Mouse (Mus musculus) myocyte (in vitro differentiated cells): ENCODE measurements around the gene Defb45. TPM values are rescaled to one million over a fixed set of nuclear protein-coding genes. Genes with fewer than 3 reads are reported as not detected.

ENCODE experiments used
- H3K27me3 ChIP-seq: one replicate; pipeline ENCODE4 v1.6.1; 2011; ENCODE audit not compliant: control insufficient read depth, insufficient read depth, insufficient read length
- H3K36me3 ChIP-seq: one replicate; pipeline ENCODE4 v1.6.1; 2011; ENCODE audit not compliant: control insufficient read depth, insufficient read depth
- H3K4me2 ChIP-seq: one replicate; pipeline ENCODE4 v1.6.1; 2011; ENCODE audit warnings: low read depth, control low read depth
- H3K4me3 ChIP-seq: one replicate; pipeline ENCODE4 v1.5.1; 2011; ENCODE audit warnings: mild to moderate bottlenecking, control low read depth, moderate library complexity
- H3K79me2 ChIP-seq: one replicate; pipeline ENCODE4 v1.6.1; 2011; ENCODE audit not compliant: control insufficient read depth, insufficient read depth
- H3ac ChIP-seq: one replicate; pipeline ENCODE4 v1.6.1; 2011; ENCODE audit not compliant: control insufficient read depth, insufficient read length
- CEBPB ChIP-seq: IDR thresholded peaks from 2 replicates; pipeline ENCODE4 v1.6.1; 2011; ENCODE audit warnings: mild to moderate bottlenecking, moderate library complexity; ENCODE audit not compliant: poor library complexity, insufficient read depth, severe bottlenecking
- E2F4 ChIP-seq: IDR thresholded peaks from one replicate; pipeline ENCODE4 v1.6.1; 2011; ENCODE audit warnings: mild to moderate bottlenecking, control low read depth, moderate library complexity; ENCODE audit not compliant: insufficient read depth
- MAX ChIP-seq: IDR thresholded peaks from one replicate; pipeline ENCODE4 v1.6.1; 2011; ENCODE audit warnings: low read depth, mild to moderate bottlenecking, control low read depth
- MYOD1 ChIP-seq, 3 experiments: IDR thresholded peaks; one replicate each; pipeline ENCODE4 v1.6.1; 2011; ENCODE audit warnings: control low read depth in 2 of 3, low read depth in 2 of 3, mild to moderate bottlenecking in 2 of 3, moderate library complexity in 1 of 3; ENCODE audit not compliant: insufficient read length in 2 of 3, control insufficient read depth in 1 of 3
- MYOG ChIP-seq, 3 experiments: IDR thresholded peaks; one replicate each; pipeline ENCODE4 v1.6.1; 2011; ENCODE audit warnings: control low read depth in 2 of 3, low read depth in 2 of 3, mild to moderate bottlenecking in 2 of 3; ENCODE audit not compliant: insufficient read length in 2 of 3, control insufficient read depth in 1 of 3, insufficient read depth in 1 of 3
- POLR2A ChIP-seq: IDR thresholded peaks from one replicate; pipeline ENCODE4 v1.6.1; 2011; ENCODE audit warnings: low read depth, mild to moderate bottlenecking, control low read depth, moderate library complexity; ENCODE audit not compliant: insufficient read length
- POLR2AphosphoS2 ChIP-seq: IDR thresholded peaks from one replicate; pipeline ENCODE4 v1.6.1; 2011; ENCODE audit warnings: low read depth, control low read depth; ENCODE audit not compliant: insufficient read length
- REST ChIP-seq: IDR thresholded peaks from one replicate; pipeline ENCODE4 v1.6.1; 2011; ENCODE audit warnings: mild to moderate bottlenecking, control low read depth, moderate library complexity; ENCODE audit not compliant: insufficient read depth, insufficient read length
- SRF ChIP-seq: IDR thresholded peaks from one replicate; pipeline ENCODE4 v1.6.1; 2011; ENCODE audit warnings: low read depth; ENCODE audit not compliant: control insufficient read depth, insufficient read length
- TCF12 ChIP-seq: IDR thresholded peaks from one replicate; pipeline ENCODE4 v1.6.1; 2011; ENCODE audit warnings: mild to moderate bottlenecking, control low read depth; ENCODE audit not compliant: poor library complexity, insufficient read depth, severe bottlenecking
- TCF3 ChIP-seq: IDR thresholded peaks from one replicate; pipeline ENCODE4 v1.6.1; 2011; ENCODE audit warnings: low read depth, control low read depth; ENCODE audit not compliant: insufficient read length
- USF1 ChIP-seq: IDR thresholded peaks from one replicate; pipeline ENCODE4 v1.6.1; 2011; ENCODE audit warnings: low read depth, mild to moderate bottlenecking, control low read depth, moderate library complexity
- polyA plus RNA-seq: library from polyadenylated mRNA; unstranded; fragments of >200 nt; fragmentation: generic; extraction: Trizol; gene quantifications from one replicate; pipeline ENCODE4 v1.2.1, GENCODE M21; 2012; ENCODE audit warnings: missing spikeins

Gene Defb45
- polyA plus RNA-seq, 1 experiment: 0.30 TPM

GRCm38 (mm10) chr2:152608719-152609118 is 9.5 kb upstream of the Defb45 start:
- Histone ChIP-seq H3K27me3 (no peaks in the 10 kb centered on the region), H3K4me2 (no peak overlapping the region), H3K79me2 (no peaks in the 10 kb centered on the region), H3K36me3 (no peaks in the 10 kb centered on the region), H3ac (no peak overlapping the region), H3K4me3 (no peak overlapping the region)
- TF ChIP-seq SRF (no peak), TCF3 (no peak), REST (no peak), CEBPB (no peak)

GRCm38 (mm10) chr2:152607746-152608145 is 8.5 kb upstream of the Defb45 start:
- TF ChIP-seq POLR2AphosphoS2 (no peak), POLR2A (no peak), TCF12 (no peak), CEBPB (no peak), E2F4 (no peak), SRF (no peak), MYOD1 (IDR thresholded peaks at IDR 0.05; ENCODE audit: control insufficient read depth in 1 of 3, insufficient read length in 2 of 3, low read depth in 2 of 3) (no peak), MAX (no peak), TCF3 (no peak), REST (no peak), MYOG (IDR thresholded peaks at IDR 0.05; ENCODE audit: control insufficient read depth in 1 of 3, insufficient read depth in 1 of 3, insufficient read length in 2 of 3, low read depth in 2 of 3) (no peak), USF1 (no peak)
- Histone ChIP-seq H3K4me2 (no peak overlapping the region), H3ac (no peak overlapping the region), H3K79me2 (no peaks in the 10 kb centered on the region), H3K27me3 (no peaks in the 10 kb centered on the region), H3K4me3 (no peak overlapping the region), H3K36me3 (no peaks in the 10 kb centered on the region)

GRCm38 (mm10) chr2:152604057-152604456 is 4.9 kb upstream of the Defb45 start, which contains the start of gene Defb36:
Gene Defb36 (plus strand): TSS chr2:152604327.
- TF ChIP-seq USF1: no peak
- no peak for TF ChIP-seq SRF
- TF ChIP-seq MAX: no peak
- TF ChIP-seq TCF3: no peak
- no peak for TF ChIP-seq CEBPB
- TF ChIP-seq TCF12: no peak
- no peak for TF ChIP-seq REST
- no peak for TF ChIP-seq MYOG (IDR thresholded peaks at IDR 0.05; ENCODE audit: control insufficient read depth in 1 of 3, insufficient read depth in 1 of 3, insufficient read length in 2 of 3, low read depth in 2 of 3)
- TF ChIP-seq E2F4: no peak
- no peak for TF ChIP-seq POLR2A
- no peak for TF ChIP-seq MYOD1 (IDR thresholded peaks at IDR 0.05; ENCODE audit: control insufficient read depth in 1 of 3, insufficient read length in 2 of 3, low read depth in 2 of 3)
- TF ChIP-seq POLR2AphosphoS2: no peak
- Histone ChIP-seq H3K79me2 (no peaks in the 10 kb centered on the region), H3K4me2 (no peak within 1 kb of the TSS), H3K27me3 (no peaks in the 10 kb centered on the region), H3ac (no peak within 1 kb of the TSS), H3K36me3 (no peaks in the 10 kb centered on the region), H3K4me3 (no peak within 1 kb of the TSS)

- no peak overlapping the region for H3K4me3 ChIP-seq
- H3K79me2 ChIP-seq: no peaks in the 10 kb centered on the region
- no peak overlapping the region for H3K4me2 ChIP-seq
- H3K27me3 ChIP-seq: no peaks in the 10 kb centered on the region
- no peaks in the 10 kb centered on the region for H3K36me3 ChIP-seq
- H3ac ChIP-seq: no peak overlapping the region
- TF ChIP-seq MYOG (IDR thresholded peaks at IDR 0.05; ENCODE audit: control insufficient read depth in 1 of 3, insufficient read depth in 1 of 3, insufficient read length in 2 of 3, low read depth in 2 of 3) (no peak), TCF12 (no peak), CEBPB (0 out of 2 replicates have a peak, but pooled peaks have one; percentile 61), TCF3 (no peak)
Measured at GRCm38 (mm10) chr2:152601275-152601960, 2.2 kb upstream of the Defb45 start.

- Histone ChIP-seq H3ac (no peak overlapping the region), H3K79me2 (no peaks in the 10 kb centered on the region), H3K4me3 (no peak overlapping the region), H3K4me2 (no peak overlapping the region), H3K36me3 (no peaks in the 10 kb centered on the region), H3K27me3 (no peaks in the 10 kb centered on the region)
- TF ChIP-seq CEBPB (no peak), MAX (no peak), TCF12 (no peak), POLR2A (no peak), USF1 (no peak), REST (no peak), TCF3 (no peak), E2F4 (no peak), MYOG (IDR thresholded peaks at IDR 0.05; ENCODE audit: control insufficient read depth in 1 of 3, insufficient read depth in 1 of 3, insufficient read length in 2 of 3, low read depth in 2 of 3) (no peak), SRF (no peak)
Measured at GRCm38 (mm10) chr2:152600076-152600475, 877 bp upstream of the Defb45 start.
